Mouse (Mus musculus) liver (tissue): ENCODE measurements around the gene Ces2a.

ENCODE experiments used
- DNase-seq: peaks from one replicate; pipeline ENCODE4 v3.0.0-alpha.2; 2020; ENCODE audit warnings: mixed read lengths

Gene Ces2a

DNA sequence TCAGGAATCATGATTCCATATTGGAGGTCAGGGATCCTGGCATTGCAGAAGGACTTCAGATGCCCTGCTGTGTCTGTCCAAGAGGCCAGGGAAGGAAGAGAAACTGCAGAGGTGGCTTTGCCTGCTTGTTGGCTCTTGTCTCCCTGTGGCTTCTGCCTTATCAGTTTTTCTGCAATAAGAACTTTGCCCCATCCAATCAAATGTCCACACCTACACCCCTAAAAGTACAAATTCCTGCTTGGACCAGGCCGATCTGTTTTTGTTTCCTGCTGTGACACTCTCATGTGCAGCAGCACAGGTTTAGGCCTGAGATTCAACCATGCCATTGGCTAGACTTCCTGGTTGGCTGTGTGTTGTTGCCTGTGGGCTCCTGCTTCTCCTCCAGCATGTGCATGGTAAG, at the start of gene Ces2a:
Gene Ces2a, plus strand, starts transcription at position 251 of the 400 bp plus-strand sequence.
- DNase-seq = no peak

- no peak for DNase-seq
Observed at GRCm38 (mm10) chr8:104688433-104688832, 45.4 kb upstream of the Ces2a start.

GRCm38 (mm10) chr8:104698556-104698955, 35.2 kb upstream of the Ces2a start:
- no peak for DNase-seq

DNA sequence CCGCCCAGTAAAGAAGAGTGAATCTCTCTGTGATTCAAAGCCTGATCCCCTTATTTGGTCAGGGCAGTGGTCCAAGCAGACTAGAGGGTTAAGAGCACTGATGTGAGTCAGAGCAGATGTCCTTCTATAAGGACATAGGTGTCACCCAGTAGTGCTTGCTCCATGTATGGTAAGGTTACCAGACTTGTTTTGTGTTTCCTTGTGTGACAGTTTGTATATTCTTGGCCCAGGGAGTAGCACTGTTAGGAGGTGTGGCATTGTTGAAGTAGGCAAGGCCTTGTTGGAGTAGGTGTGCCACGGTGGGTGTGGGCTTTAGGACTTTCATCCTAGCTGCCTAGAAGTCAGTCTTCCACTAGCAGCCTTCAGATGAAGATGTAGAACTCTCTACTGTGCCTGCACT, 31.9 kb upstream of the Ces2a start:
- no peak for DNase-seq

- no peak for DNase-seq
Observed at GRCm38 (mm10) chr8:104721166-104721565, 12.6 kb upstream of the Ces2a start.

GRCm38 (mm10) chr8:104731451-104731850, 2.4 kb upstream of the Ces2a start:
- DNase-seq = no peak

- DNase-seq = no peak
Observed at GRCm38 (mm10) chr8:104731969-104732368, 1.8 kb upstream of the Ces2a start.

DNA sequence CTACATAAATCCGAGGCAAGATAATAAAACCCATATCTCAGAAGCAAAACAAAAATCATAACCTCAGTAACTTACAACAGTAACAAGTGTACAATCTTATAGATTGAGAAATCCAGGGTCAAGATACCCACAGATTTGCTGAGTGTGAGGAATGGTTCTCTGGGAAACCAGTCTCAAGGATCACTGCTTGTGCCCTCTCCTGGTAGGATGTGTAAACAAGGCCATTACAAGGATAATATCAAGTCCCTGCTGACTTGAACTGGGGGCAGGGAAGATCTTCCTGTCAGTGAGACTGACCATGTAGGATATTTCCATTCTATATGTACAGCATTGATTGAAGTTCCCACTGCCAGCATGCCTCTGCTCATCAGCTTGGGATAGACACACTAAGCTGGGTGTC, 8.2 kb downstream of the Ces2a start:
- DNase-seq = no peak

- no peak for DNase-seq
Observed at GRCm38 (mm10) chr8:104743410-104743809, 9.6 kb downstream of the Ces2a start.

GRCm38 (mm10) chr8:104752818-104753217, 19.0 kb downstream of the Ces2a start:
- DNase-seq = no peak

DNA sequence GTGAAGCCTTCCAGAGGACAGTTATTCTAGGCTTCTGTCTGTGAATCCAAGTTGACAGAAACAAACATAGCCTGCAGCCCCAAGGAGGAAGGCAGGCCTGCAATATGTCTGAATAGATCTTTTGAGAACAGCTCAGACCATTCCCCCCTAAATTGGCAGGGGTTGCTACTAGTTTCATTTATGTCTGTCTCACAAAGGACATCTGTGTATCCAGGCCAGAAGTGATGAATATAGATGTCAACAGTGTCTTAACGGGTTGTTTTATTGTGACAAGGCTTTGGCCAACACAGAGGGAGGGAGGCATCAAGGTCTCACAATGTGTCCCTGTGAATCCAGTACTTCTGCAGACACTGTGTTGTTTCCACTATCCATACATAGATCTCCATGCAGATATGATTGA, 23.8 kb downstream of the Ces2a start:
- no peak for DNase-seq

GRCm38 (mm10) chr8:104758209-104758608, 24.4 kb downstream of the Ces2a start:
- no peak for DNase-seq

DNA sequence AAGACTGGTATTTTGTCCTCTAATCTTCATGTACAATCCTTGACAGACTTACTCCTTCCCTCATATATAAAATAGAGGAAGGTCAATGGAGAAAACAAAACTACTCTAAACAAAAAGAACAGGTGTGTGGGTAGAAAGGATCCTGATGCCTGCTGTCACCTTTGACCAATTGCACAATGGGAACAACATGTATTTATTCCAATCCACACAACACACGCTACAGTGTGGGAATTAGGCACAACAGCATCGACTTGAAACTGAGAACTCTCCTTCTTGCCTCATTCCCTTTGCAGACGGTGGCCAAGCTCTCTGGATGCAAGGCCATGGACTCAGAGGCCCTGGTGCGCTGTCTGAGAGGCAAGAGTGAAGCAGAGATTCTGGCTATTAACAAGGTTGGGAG, 27.3 kb downstream of the Ces2a start:
- DNase-seq = no peak

DNA sequence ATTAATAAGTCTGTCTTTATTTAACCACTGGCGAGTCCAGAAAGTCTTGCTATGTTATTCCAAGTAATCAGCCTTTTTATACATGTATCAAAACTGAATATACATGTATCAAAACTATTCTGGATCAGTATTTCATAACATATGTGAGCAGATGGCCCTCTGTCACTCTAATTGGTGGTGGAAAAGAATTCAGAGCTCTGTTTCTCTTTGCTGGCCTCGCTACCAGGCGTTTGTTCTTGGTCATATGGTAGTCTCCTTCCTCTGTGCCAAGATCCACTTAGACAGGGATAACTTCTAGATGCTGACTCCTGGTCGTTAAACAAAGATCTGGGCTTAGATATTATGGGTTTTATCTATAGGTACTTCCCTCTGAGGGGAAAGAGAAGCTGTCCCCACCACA, 32.7 kb downstream of the Ces2a start:
- no peak for DNase-seq

DNA sequence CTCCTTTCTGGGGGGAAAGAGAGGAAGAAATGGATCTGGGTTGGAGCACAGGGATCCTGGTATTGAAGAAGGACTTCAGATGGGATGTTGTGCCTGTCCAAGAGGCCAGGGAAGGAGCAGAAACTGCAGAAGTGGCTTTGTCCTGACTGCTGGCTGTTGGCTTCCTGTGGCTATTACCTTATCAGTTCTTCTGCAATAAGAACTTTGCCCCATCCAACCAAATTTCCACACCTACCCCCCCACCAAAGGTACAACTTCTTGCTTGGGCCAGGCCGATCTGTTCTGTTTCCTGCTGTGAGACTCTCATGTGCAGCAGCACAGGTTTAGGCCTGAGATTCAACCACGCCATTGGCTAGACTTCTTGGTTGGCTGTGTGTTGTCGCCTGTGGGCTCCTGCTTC, 36.6 kb downstream of the Ces2a start:
- DNase-seq = no peak

- DNase-seq = no peak
Observed at GRCm38 (mm10) chr8:104787049-104787448, 53.2 kb downstream of the Ces2a start.

DNA sequence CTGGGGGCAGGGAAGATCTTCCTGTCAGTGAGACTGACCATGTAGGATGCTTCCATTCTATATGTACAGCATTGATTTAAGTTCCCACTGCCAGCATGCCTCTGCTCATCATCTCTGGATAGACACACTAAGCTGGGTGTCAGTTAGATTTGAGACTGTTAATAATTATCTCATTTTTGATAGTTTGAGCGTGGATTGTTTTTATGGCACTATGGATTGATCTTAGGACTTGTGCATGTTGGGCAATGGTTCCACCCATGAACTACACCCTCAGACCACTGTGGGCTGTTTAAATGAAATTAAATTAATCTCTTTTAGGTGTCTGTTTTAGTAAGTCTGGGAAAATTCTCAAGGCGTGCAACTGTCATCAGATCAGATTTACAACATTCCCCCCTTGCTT, 55.1 kb downstream of the Ces2a start:
- no peak for DNase-seq

DNA sequence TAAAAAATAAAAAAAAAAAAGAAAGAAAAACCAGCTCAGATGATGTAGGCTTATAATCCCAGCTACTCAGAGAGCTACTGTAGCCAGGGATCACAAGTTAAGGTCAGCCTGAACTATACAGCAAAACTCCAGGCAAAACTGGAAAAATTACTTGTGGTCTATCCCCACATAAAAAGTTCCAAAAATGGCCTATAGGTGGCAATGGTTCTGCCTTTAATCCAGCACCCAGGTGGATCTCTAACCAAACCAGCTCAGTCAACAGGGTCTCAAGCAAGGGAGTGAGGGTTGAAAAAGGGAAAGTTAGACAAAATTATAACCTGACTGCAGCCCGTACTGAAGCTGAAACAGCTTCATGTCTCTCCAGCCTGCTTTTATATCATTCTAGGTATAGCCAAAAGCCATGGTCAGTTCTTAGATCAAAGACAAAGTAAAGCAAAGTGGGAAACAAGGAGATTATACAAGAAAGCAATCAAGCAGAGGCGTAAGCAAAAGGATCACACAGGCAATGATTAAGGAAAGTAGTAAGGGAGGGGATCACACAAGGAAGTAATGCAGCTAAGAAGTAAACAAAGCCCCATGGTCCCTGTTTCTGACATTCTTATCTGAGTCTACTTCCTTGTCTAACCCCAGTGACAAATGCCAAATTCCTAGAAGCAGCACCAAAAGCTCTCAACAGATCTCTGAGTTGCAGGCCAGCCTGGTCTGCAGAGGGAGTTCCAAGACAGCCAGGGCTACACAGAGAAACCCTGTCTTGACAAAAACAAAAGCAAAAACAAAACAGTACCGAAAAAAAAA, 56.3 kb downstream of the Ces2a start:
- DNase-seq = no peak
